Mouse (Mus musculus) layer of hippocampus, adult 2 months (tissue): ENCODE data around the gene Agpat2. TPM values are rescaled to one million over a fixed set of nuclear protein-coding genes. Genes with fewer than 3 reads are reported as not detected.
A peak's percentile ranks its signal among the peaks of the same experiment; 100 is the strongest.

Experiments
- DNase-seq, 2 experiments: peaks; one replicate each; pipeline ENCODE4 v3.0.0; 2022; ENCODE audit warnings: low spot score in 2 of 2
- H3K27ac ChIP-seq: fragments of 200-600 bp; 2 replicates; pipeline ENCODE4 v1.8.1; 2022
- H3K4me3 ChIP-seq: fragments of 200-600 bp; 2 replicates; pipeline ENCODE4 v1.8.1; 2022; ENCODE audit warnings: mild to moderate bottlenecking
- CTCF ChIP-seq: fragments of 200-600 bp; conservative IDR thresholded peaks from 2 replicates; pipeline ENCODE4 v1.8.1; 2022; ENCODE audit warnings: antibody characterized with exemption, mild to moderate bottlenecking, moderate library complexity
- total RNA-seq, 2 experiments: library from RNA; stranded (reverse); gene quantifications; 2 replicates each; pipeline ENCODE4 v1.2.3; 2021

Gene Agpat2
- total RNA-seq, 2 experiments from 2014 or later: 1.6 to 2.5 TPM

DNA sequence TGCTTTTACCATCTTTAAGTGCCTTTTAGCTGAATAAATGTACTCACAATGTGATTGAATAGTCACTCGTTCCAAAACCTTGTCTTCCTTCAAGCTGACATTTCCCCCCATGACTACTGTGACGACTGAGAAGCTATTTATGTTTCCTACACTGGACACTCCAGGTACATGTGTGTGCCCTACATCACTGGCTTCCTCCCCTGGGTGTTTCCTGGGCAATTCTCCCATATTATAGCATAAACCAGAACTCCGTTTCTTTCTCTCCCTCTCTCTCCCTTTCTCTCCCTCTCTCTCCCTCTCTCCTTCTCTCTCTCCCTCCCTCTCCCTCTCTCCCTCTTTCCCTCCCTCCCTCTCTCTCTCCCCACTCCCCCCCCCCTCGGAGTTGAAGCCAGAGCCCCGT lies 30.4 kb downstream of the Agpat2 start:
- DNase-seq: no peak
- no peak for TF ChIP-seq CTCF
- H3K27ac ChIP-seq: 0 out of 2 replicates have a peak overlapping the region, but pooled peaks have one; percentile 7

DNA sequence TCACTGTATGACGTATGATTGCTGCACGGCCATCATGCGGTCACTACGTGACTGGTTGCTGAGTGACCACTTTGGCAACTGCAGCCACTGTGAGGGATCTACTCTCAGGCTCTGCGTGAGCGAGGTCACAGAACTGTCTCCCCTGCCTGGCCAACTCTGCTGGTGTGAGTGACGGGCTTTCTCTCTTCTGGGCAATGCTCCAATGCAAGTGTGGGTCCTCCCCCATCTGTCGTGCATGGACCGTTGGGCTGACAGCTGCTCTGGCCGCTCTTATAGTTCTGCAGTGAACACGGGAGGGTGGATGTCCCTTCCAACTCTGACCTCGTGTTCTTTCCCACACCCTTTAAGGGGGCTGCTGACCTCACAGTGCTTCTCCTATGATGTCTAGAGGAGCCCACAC lies 30.8 kb downstream of the Agpat2 start:
- 0 out of 2 replicates have a peak overlapping the region, but pooled peaks have one; percentile 7 for H3K27ac ChIP-seq
- no peak overlapping the region for H3K4me3 ChIP-seq
- no peak for DNase-seq
- no peak for TF ChIP-seq CTCF

More for the DNA sequence above, 30.4 kb downstream of the Agpat2 start:
- no peak overlapping the region for H3K4me3 ChIP-seq

DNA sequence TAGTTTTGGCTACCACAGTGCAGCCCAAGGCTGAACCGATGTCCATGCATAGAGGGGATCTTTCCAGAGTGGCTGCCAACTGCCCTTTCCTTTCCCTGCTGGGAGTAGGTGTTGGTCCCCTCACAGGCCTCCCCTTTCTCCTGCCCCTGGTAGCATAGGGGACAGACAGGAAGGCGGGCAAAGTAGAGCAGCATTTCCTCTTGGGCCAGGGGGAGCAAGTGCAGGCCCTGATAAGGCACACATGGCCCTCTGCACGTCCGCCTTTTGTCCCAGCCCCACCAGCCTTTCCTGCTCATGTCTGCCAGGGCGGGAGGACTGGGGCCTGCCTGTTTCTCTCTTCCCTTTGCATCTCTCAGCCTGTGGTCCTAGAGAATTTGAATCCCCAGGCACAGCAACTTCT lies 32.4 kb downstream of the Agpat2 start:
- 0 out of 2 replicates have a peak overlapping the region, but pooled peaks have one; percentile 15 for H3K4me3 ChIP-seq
- no peak for DNase-seq
- TF ChIP-seq CTCF: no peak
- H3K27ac ChIP-seq: peak overlapping the region; percentile 69; the same call in 1 of the 2 replicates

DNA sequence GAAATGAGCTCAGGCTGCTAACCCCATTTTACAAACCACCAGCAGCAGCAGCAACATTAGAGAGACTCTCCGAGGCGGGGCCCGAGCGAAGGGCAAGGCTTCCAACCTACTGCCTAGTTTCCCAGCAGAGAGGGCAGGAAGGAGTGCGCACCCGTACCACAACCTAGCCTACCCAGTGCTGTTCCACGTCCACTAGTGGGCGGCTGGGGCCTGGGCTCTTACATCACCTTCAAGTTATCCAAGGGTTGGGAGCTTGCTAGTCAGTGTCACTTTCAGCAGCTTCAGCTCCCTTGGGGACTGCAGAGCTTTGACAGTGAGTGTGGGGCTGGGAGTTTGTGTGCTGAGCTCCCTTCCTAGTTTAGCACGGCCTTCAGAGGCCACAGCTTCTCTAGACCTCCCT lies 32.8 kb downstream of the Agpat2 start:
- no peak for DNase-seq
- 0 out of 2 replicates have a peak, but pooled peaks have one; percentile 3 for TF ChIP-seq CTCF
- Histone ChIP-seq H3K27ac (peak overlapping the region; percentile 51; the same call in 1 of the 2 replicates), H3K4me3 (0 out of 2 replicates have a peak overlapping the region, but pooled peaks have one; percentile 15)

DNA sequence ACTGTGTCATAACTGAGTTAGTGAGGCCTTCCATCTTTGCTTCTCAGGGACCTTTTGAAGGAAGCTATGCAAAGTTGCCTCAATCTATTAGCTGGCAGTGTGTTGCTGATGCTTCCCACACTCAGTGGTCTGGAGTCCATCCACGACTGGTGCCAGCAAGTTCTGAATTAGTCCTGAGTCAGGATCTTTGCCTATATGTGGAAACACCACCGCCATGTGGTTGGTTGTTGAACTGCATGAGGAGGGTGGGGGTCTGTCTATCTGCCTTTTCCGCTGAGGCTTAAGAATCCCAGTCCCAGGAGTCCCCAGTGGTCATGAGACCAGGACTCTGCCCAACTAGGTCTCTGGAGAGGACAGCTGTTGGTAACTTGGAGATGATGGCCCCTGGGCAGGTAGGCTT lies 34.2 kb downstream of the Agpat2 start:
- Histone ChIP-seq H3K4me3 (no peak overlapping the region), H3K27ac (no peak overlapping the region)
- DNase-seq: peak in 1 of 2 experiments; percentile 68
- TF ChIP-seq CTCF: peak; percentile 85

DNA sequence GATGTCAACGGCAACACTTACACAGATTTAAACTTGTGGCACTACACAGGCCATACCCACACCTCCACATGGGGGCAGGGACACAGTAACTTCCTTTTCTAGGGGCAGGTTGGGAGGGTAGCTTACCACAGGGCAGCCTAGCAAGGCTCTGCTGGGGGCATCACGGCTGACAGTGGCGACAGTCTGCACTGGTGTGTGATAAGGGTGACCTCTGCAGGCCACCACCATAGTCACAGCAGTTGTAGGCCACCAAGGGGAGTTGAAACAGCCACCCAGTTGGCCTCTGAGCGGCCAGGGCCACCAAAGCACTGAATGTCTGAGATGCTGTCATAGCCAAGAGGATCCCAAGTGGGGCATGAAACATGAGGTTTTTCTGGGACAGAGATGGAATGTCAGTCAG lies 38.0 kb downstream of the Agpat2 start:
- peak in 1 of 2 experiments; percentile 50 for DNase-seq
- no peak overlapping the region for H3K4me3 ChIP-seq
- peak; percentile 79 for TF ChIP-seq CTCF
- no peak overlapping the region for H3K27ac ChIP-seq

DNA sequence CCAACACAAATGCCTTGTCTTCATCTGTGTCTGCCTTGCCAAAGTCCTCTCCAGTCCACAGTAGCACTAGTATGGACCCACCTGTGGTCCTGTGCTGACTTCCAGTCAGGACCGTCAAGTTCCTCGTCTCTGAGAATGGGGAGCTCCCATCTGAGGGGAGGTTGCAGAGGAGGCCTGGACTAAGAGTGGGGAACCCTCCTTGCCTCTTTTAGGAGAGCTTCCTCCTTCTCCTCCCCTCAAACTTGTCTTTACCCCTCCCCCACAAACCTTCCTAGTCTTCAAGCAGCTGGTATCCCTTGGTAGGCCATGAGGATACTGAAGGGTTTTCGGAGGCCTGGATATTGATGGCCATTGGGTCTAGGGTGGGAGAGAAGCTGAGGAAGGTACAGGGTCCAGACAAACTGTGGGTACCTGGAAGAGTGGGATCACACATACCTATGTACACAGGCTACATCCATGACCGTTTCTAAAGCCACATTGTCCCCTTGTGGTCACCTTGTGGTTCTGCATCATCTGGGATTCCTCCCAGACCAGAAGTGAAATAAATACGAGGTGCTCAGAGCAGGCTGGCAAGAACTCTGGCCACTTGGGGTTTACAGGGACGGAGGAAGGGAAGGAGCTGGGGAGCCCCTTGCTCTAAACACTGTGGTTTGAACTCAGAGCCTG lies 42.7 kb downstream of the Agpat2 start:
- peak; percentile 93 for TF ChIP-seq CTCF
- no peak overlapping the region for H3K27ac ChIP-seq
- H3K4me3 ChIP-seq: no peak overlapping the region
- peak in 1 of 2 experiments; percentile 45 for DNase-seq

DNA sequence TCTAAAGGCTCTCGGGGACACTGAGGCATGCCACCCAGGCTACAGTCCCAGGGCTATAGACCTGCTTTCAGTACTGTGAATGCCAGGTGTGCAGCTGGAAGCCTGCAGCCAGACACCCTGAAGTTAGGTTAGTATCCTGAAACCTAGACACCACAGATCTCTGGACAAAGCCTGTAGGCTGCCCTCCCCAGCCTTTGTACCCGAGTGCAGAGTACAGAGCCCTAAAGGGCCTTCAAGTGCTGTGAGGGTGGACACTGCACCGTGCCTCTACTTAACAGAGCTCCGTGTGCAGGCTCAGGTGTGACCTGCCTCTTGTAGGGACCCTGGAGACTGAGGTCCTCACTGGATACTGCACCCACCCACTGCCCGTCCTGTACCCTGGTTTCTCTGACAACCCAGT lies 43.7 kb downstream of the Agpat2 start:
- no peak overlapping the region for H3K4me3 ChIP-seq
- no peak for DNase-seq
- H3K27ac ChIP-seq: no peak overlapping the region
- no peak for TF ChIP-seq CTCF

DNA sequence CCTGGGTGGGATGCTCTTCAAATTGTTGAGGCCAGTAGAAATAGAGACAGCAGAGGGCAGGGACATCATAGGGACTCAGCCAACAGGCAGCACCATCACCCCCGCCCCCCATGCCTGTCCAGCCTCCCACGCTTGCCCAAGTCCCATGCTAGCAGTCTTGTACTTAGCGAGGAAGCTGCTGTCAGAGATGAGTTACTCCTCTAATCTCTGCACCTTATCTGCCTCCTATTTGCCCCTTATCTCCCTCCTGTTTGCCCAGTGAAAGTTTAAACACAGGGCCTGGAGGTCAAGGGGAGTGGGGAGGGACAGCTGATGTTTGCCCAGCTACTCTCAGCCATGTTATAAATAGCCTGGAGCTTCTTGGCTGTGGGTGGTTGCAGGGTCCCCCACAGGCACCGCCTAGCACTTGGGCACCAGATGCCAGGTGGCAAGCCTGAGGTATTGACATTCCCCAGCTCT lies 47.7 kb downstream of the Agpat2 start:
- Histone ChIP-seq H3K27ac (peak overlapping the region; percentile 23; the same call in 1 of the 2 replicates), H3K4me3 (no peak overlapping the region)
- no peak for TF ChIP-seq CTCF
- no peak for DNase-seq

DNA sequence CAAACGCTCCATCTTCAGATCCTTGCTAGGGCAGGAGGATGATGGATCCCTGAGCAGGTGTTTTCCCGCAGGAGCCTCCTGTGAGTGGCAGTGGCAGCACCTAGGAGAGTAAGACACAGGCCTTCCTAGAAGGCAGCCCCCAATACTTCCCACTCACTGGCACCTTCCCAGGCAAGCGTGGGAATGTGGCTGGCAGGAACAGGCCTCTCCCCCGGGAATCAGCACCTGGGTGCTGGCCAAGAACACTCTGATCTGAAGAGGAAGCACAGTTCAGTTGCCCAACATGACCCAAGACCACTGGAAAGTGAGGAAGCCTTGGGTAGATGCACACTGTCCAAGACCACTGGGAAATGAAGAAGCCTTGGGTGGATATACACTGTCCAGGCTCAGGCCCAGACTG lies 49.1 kb downstream of the Agpat2 start:
- peak overlapping the region; percentile 65 for H3K27ac ChIP-seq
- DNase-seq: peak; percentile 73 to 76
- TF ChIP-seq CTCF: no peak
- H3K4me3 ChIP-seq: no peak overlapping the region

DNA sequence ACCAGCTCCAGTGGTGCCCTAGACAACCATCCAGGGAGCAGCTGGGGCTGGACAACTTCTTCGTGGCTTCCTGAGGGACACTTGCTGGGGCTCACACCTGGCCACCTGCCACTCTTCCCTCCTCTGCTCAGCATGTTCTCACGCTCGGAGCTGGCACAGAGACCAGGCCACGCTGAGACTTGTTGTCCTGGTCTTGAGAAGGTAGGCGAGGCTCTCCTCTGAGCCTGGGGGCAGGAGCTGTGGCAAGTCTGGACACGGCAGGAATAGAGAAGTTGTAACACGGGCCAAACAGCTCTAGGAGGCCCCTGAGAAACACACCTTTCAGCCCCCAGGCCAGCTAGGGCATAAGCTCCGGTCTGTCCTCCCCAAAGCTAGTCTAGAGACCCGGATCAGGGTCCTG lies 50.3 kb downstream of the Agpat2 start:
- no peak for TF ChIP-seq CTCF
- Histone ChIP-seq H3K27ac (no peak overlapping the region), H3K4me3 (no peak overlapping the region)
- no peak for DNase-seq

DNA sequence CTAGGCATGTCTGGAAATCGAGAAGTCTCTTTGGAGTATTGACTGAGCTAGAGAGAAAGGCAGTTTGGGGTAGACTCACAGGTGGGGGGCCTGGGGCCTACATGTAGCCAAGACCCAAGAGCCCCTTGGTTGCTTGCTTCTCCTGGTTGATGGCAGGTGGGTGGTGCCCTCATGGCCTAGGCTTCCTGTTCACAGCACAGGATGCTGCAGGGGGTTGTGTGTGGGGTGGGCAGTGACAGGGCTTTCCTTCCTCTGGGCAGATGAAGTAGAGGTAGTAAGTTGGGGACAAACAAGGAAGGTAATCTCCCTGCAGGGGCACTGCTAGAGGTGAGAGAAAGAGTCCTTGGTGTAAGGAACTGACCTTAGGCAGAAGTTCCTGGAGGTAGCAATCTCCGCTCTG lies 52.2 kb downstream of the Agpat2 start:
- Histone ChIP-seq H3K27ac (no peak overlapping the region), H3K4me3 (no peak overlapping the region)
- DNase-seq: no peak
- no peak for TF ChIP-seq CTCF

DNA sequence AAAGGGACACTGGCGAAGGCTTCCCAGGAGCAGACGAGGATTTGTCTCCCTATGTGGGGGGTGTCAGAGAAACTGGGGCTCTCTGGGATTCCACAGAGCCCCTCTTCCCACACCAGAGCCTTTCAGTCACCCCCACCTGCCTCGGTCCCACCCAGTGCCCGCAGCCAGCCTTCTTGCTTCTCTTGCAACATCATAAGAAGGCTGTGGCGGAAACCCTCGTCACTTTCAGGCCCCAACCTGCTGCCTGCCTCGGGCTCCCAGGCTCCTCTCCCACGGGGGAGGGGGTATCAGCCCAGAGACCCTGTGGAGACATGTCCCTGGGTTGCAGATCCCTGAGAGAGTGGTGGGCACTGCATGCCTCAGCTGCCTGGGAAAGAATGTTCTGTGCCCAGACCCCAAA lies 52.8 kb downstream of the Agpat2 start:
- Histone ChIP-seq H3K4me3 (no peak overlapping the region), H3K27ac (no peak overlapping the region)
- TF ChIP-seq CTCF: no peak
- no peak for DNase-seq

DNA sequence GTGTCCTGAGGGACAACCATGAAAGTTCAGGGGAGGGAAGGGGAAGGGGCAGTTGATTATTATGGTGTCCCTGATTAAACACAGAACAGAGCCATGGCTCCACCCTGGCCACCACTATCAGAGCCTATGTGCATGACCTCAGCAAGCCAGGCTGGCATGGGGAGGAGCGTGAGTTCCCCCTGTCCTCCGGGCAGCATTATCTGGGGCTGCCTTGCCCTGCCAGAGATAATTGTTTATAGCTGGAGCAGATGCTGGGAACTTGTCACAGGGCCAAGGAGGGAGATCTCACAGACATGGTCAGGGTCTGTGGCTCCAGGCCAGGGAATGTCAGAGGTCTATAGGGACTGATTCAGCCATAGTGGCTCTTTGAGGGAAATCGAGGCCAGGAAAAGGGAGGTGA lies 53.4 kb downstream of the Agpat2 start:
- TF ChIP-seq CTCF: no peak
- DNase-seq: no peak
- H3K4me3 ChIP-seq: no peak overlapping the region
- H3K27ac ChIP-seq: no peak overlapping the region
